Mouse (Mus musculus) lung, adult 2 months (tissue): ENCODE measurements around the gene Cox6a1.

Experiments
- CTCF ChIP-seq: fragments of 200-500 bp; IDR thresholded peaks from 2 replicates; pipeline ENCODE4 v1.5.1; 2011; ENCODE audit warnings: mild to moderate bottlenecking, low read length, control low read depth; ENCODE audit not compliant: insufficient read depth
- POLR2A ChIP-seq: fragments of 200-500 bp; IDR thresholded peaks from 2 replicates; pipeline ENCODE4 v1.6.1; 2011; ENCODE audit warnings: low read depth, mild to moderate bottlenecking, control low read depth, low read length, borderline replicate concordance; ENCODE audit errors: extremely low read depth

DNA sequence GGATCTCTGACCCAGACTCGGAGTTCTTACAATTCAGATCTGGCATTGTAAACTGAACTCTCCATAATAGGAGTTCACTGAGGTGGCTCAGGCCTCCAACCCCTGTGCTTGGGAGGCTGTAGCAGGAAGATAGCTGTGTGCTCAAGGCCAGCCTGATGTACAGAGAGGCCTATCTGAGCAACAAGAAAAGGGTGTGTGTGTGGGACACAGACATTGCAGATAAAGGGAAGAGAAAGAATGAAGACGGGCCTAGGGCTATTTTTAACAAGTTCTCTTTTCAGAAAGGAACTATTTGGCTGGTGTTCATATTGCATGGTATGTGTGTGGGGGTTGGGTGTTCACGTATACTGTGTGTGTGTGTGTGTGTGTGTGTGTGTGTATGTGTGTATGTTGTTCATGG lies 15.2 kb downstream of the Cox6a1 start:
- TF ChIP-seq CTCF: no peak
- no peak for TF ChIP-seq POLR2A
